8 mouse cellular contexts compared by ENCODE assay signal in the genomic region with DNA sequence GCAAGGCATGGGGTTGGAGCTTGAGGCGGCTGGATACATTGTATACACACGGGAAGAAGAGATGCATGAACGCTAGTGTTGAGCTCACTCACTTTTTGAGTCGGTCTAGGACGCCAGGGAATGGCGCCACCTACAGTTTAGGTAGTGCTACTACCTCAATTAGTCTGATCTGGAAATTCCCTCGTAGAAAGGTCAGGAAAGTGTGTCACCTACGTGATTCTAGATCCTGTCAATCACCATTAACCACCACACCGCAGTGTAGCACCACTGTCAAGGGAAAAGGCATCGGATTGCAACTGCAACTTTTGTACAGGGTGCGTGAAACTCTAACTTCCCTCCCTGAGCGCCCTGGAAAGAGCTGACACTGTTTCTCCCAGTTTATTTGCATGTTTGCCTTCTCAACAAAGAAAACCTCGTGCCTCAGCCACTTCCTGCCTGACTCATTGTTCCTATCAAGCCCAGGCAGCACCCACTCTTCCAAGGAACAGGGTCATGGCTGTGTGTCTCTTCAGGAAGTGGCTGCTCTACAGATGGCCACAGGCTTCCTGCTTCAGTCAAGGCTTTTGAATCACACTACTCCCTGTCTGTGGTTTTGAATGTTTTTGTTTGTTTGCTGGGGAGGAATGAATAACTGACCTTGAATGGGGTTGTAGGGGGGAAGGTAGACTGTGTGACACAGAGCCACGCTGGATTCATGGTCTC.
DNase-seq lines count a peak whose midpoint lies in the region; ATAC-seq and TF ChIP-seq lines count a peak whose summit lies in the region.

No protein-coding gene starts in this region.

- no peaks in the 10 kb centered on the region for H3K36me3 ChIP-seq in midbrain, postnatal 0 days (ENCODE audit: insufficient read depth, low read length)
- no peaks in the 10 kb centered on the region for H3K36me3 ChIP-seq in midbrain, embryonic 13.5 days
- no peaks in the 10 kb centered on the region for H3K36me3 ChIP-seq in heart, embryonic 10.5 days
- no peaks in the 10 kb centered on the region for H3K36me3 ChIP-seq in hindbrain, embryonic 12.5 days

- peak; percentile 15 for DNase-seq in midbrain, postnatal 0 days (ENCODE audit: low spot score)
- peak; percentile 68 for DNase-seq in adrenal gland, postnatal 14 days
- peak; percentile 78 for DNase-seq in heart, embryonic 10.5 days (ENCODE audit: low spot score)
- DNase-seq in kidney, postnatal 25 days, result peak; percentile 50 to 75
- peak; percentile 78 to 84 for DNase-seq in monocyte, adult 2 months (ENCODE audit: low read depth in 1 of 2, low spot score in 2 of 2)
- peak; percentile 49 for DNase-seq in thymus, postnatal 25 days

- H3K9ac ChIP-seq in midbrain, postnatal 0 days (replicated peaks; ENCODE audit: low read length, poor library complexity, severe bottlenecking), result no peak overlapping the region
- H3K9ac ChIP-seq in midbrain, embryonic 13.5 days (replicated peaks), result no peak overlapping the region
- H3K9ac ChIP-seq in hindbrain, embryonic 12.5 days, result no peak overlapping the region

- no peaks in the 10 kb centered on the region for H3K4me1 ChIP-seq in midbrain, postnatal 0 days (ENCODE audit: insufficient read depth, low read length)
- H3K4me1 ChIP-seq in midbrain, embryonic 13.5 days (replicated peaks), result no peaks in the 10 kb centered on the region
- peaks cover 6% of the 10 kb centered on the region; the same call in 1 of the 2 replicates for H3K4me1 ChIP-seq in heart, embryonic 10.5 days
- H3K4me1 ChIP-seq in hindbrain, embryonic 12.5 days, result no peaks in the 10 kb centered on the region

- no peak overlapping the region for H3K27ac ChIP-seq in midbrain, postnatal 0 days (ENCODE audit: low read depth, low read length)
- H3K27ac ChIP-seq in midbrain, embryonic 13.5 days, result no peak overlapping the region
- H3K27ac ChIP-seq in heart, embryonic 10.5 days, result peak overlapping the region; percentile 59; the same call in 1 of the 2 replicates
- no peak overlapping the region for H3K27ac ChIP-seq in hindbrain, embryonic 12.5 days

- peak; percentile 52 for TF ChIP-seq CTCF in midbrain, postnatal 0 days (IDR thresholded peaks at IDR 0.05)

- H3K9me3 ChIP-seq in midbrain, postnatal 0 days (ENCODE audit: low read length), result no peaks in the 10 kb centered on the region
- no peaks in the 10 kb centered on the region for H3K9me3 ChIP-seq in midbrain, embryonic 13.5 days
- H3K9me3 ChIP-seq in heart, embryonic 10.5 days, result no peaks in the 10 kb centered on the region
- H3K9me3 ChIP-seq in hindbrain, embryonic 12.5 days (replicated peaks), result no peaks in the 10 kb centered on the region

- H3K27me3 ChIP-seq in midbrain, postnatal 0 days (ENCODE audit: insufficient read depth, low read length), result no peaks in the 10 kb centered on the region
- H3K27me3 ChIP-seq in midbrain, embryonic 13.5 days, result no peaks in the 10 kb centered on the region
- no peaks in the 10 kb centered on the region for H3K27me3 ChIP-seq in heart, embryonic 10.5 days (ENCODE audit: insufficient read depth, poor library complexity, severe bottlenecking)
- no peaks in the 10 kb centered on the region for H3K27me3 ChIP-seq in hindbrain, embryonic 12.5 days

- ATAC-seq in midbrain, postnatal 0 days (ENCODE audit: low FRiP score), result no peak
- no peak for ATAC-seq in midbrain, embryonic 13.5 days
- no peak for ATAC-seq in hindbrain, embryonic 12.5 days (ENCODE audit: low FRiP score)

- WGBS in midbrain, postnatal 0 days, result 67% methylated on average over 14 of the region's 14 CpGs
- WGBS in midbrain, embryonic 13.5 days, result 75% methylated on average over 14 of the region's 14 CpGs
- 54% methylated on average over 14 of the region's 14 CpGs for WGBS in heart, embryonic 10.5 days
- WGBS in hindbrain, embryonic 12.5 days, result 68% methylated on average over 14 of the region's 14 CpGs

- H3K4me3 ChIP-seq in midbrain, postnatal 0 days (ENCODE audit: low read depth, low read length), result no peak overlapping the region
- no peak overlapping the region for H3K4me3 ChIP-seq in midbrain, embryonic 13.5 days (replicated peaks)
- no peak overlapping the region for H3K4me3 ChIP-seq in heart, embryonic 10.5 days
- no peak overlapping the region for H3K4me3 ChIP-seq in hindbrain, embryonic 12.5 days

- no peak overlapping the region for H3K4me2 ChIP-seq in midbrain, postnatal 0 days (ENCODE audit: low read depth, low read length, poor library complexity, severe bottlenecking)
- no peak overlapping the region for H3K4me2 ChIP-seq in midbrain, embryonic 13.5 days (replicated peaks)
- no peak overlapping the region for H3K4me2 ChIP-seq in hindbrain, embryonic 12.5 days (replicated peaks)

Comparison
In these comparisons a context has a peak if more than half of its experiments do, and no peak if none do; other contexts are left out.
1. DNase-seq: peak in every context shown above with its lines; median percentile 81 in monocyte, adult 2 months; 78 in heart, embryonic 10.5 days; 68 in adrenal gland, postnatal 14 days; 62 in kidney, postnatal 25 days; 49 in thymus, postnatal 25 days; 15 in midbrain, postnatal 0 days.